Mouse (Mus musculus) left cerebral cortex, postnatal 25 days (tissue): ENCODE measurements around the gene Gm12258. TPM values are rescaled to one million over a fixed set of nuclear protein-coding genes. Genes with fewer than 3 reads are reported as not detected.
A peak's percentile ranks its signal among the peaks of the same experiment; 100 is the strongest.
"Not testable (repeated sequence)": the region's sequence is repeated elsewhere in the genome, so short reads cannot be mapped to it uniquely, and the experiment has no call there.

ENCODE experiments used
- DNase-seq, 2 experiments: peaks; one replicate each; pipeline ENCODE4 v3.0.0; 2022; ENCODE audit warnings: low spot score in 2 of 2, mixed read lengths in 1 of 2
- intact Hi-C: fragments of 180-260 bp; cut with DNase I; formaldehyde crosslinking; loops from one replicate; pipeline ENCODE4 v1.15.1; 2025
- total RNA-seq, 2 experiments: library from RNA; stranded (reverse); gene quantifications; 2 replicates each; pipeline ENCODE4 v1.2.3; 2021

The Gm12258 gene
- 10 to 100 TPM; 18.4 to 21.5 TPM for total RNA-seq

DNA sequence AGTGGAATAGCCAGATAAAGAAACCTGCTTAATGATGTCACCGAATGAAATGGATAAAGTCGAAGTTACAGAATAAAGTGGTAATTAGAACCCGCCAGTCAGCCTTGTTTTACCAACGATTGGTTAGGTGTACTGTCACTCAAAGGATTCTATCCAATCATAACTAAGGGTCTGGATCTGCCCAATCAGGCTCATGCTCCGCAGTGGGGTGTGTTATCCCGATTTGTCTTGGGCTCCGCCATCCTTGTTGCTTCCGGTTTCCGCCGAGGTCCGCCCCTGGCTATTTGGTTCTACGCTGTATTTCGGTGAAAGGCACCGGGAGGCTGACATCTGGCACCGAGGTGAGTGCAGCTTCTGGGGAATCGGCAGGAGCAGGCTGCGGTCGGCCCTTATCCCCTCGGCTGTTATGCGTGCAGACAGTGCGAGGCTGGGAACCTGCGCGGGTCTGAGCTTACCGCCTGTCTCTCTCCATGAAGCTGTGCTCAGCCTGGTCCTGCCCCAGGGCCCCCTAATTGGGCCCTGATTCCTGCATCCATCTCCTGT is at the start of gene Gm12258:
TSS of gene Gm12258 (plus strand) at position 240 of the 543 bp plus-strand sequence.
- peak; percentile 92 to 98 for DNase-seq
- intact Hi-C loops = loop anchor here (5.0 kb wide), 1 partner anchor 50 kb away; no protein-coding TSS in a partner anchor

DNA sequence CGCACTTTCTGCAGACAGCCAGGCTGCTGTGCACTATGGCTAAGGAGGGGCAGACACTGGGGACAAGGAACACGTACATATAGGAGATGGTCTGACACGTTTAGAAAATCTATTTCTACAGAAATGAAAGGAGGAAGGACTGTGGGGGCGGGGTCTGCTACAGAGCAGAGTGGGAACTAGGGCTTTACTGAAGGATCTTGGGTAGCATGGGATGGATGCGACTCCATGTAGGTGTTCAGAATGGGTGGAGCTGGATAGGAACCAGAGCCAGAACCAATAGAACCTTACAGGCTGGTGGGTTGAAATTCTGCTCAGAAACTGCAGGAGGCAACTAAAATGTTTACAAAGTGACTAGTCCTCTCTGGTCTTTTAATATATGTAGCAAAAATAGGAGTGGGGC is 47.2 kb upstream of the Gm12258 start:
- intact Hi-C loops = loop anchor here (5.0 kb wide), 1 partner anchor 48 kb away; the partner anchor contains the start of gene Gm12258
- peak; percentile 9 to 61 for DNase-seq

DNA sequence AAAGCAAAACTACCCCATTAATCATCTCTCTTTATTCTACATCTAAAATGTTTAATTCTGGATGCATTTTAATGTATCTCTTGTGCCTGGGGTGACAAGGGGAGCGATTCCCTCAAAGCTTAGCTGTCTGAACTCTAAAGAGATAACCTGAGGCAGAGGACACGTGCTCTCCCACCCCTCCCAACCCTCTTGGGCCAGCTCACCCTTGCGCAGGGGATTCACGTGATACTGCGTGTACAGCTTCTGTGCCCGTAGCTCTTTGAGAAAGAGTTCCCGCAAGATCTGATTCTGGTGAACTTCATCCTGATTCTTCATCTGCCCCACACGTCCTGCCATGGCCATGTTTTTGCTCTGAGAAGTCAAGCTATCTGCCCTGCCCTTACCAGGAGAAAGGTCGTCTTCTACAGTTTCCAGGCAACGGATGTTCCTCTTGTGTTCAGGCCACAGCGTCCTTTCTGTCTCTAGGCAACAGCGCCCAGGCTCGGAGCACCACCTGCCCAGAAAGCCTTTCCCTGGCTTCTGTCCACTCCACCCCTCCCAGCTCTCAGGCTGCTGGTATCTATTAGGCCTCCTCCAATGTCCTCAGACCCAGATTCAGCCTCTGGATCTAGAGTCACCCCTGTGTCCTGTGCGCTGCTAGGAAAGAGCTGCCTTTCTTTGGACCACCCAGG is 45.3 kb upstream of the Gm12258 start, which contains the start of gene Fam183b:
TSS of gene Fam183b (minus strand) at position 403 of the 671 bp plus-strand sequence.
- DNase-seq = peak; percentile 19
- intact Hi-C loops = no loop called here

DNA sequence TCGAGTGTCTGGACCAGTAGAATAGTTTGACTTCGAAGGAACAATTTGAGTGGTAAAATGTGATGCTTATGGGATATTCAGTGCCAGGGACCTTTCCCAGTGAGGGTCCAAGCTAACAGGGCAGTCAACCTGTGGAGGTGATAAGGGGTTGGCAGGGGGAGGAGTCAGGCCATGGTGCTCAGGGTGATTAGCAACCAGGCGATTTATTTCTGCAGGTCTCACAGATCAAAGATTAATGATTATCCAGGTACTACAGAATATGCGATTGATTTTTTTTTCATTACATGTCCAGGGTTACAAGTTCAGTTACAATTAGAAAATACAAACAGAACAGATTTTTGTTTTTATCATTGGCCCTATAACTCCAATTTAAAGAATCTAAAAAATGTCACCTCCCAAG is 43.1 kb upstream of the Gm12258 start:
- no peak for DNase-seq
- intact Hi-C loops = no loop called here

DNA sequence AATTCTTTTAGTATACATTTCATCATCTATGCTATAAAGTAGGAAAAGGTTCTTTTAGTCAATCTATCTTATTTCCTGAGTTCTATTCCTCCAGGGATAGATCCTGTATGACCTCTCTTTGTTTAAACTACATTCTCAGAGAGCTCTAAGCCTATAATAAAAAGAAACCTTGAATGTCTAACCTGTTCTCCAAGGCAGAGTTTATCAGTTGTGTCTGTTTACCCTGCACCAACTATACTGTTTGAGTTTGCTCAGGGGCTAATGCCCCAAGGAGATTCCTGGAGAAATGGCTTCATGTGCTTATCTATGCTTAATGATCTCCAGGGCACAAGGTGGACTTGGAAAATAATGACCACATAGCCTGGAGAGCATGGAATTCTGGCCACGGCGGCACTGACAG is 42.6 kb upstream of the Gm12258 start:
- intact Hi-C loops = no loop called here
- no peak for DNase-seq

- DNase-seq = no peak
- intact Hi-C loops = no loop called here
These were observed 35.0 kb upstream of the Gm12258 start for GRCm38 (mm10) chr11:58812001-58812400.

GRCm38 (mm10) chr11:58814700-58815099 is 32.3 kb upstream of the Gm12258 start, which contains the start of gene Olfr313:
Olfr313 (plus strand) TSS chr11:58815000.
- intact Hi-C loops, DNase-seq: not testable (repeated sequence)

DNA sequence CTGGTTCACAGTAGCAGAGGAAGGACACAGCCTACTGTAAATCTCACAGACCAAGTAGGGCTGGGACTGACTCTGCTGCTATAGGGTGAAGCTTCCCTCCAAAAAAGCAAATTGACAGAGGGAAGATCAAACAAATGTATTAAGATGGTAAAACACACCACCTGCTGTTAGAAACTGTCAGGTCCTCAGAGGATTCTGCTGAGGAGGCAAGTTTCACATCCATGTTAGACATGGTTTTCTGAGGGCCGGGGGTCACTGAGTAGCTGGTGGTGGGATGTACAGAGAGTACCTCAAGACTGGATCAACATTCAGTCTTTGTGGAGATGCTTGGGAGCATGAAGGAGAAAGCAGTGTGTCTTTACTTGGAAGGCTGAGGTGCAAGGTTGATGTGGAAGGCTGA is 31.3 kb upstream of the Gm12258 start:
- DNase-seq = no peak

DNA sequence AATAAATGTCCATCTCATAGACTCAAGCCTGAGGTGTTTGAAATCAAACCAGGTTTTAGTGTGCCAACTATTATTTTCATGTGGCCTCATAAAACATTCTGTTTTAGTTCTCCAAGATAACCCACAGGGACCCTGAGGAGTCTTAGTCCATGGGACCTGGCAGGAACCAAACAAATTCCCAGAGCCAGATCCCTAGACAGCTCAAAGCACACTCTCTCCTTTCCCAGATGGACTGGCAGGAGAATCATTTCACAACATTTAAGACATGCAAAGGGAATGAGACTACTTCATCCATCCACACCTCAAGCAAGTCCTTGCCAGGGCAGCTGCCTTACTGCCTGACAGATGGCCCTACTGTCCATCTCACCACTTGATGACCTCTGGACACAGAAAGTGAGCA is 18.0 kb upstream of the Gm12258 start, which contains the start of gene Olfr312:
TSS of gene Olfr312 (plus strand) at position 301 of the 400 bp plus-strand sequence.
- intact Hi-C loops, DNase-seq: not testable (repeated sequence)

More for the DNA sequence above, 31.3 kb upstream of the Gm12258 start:
- intact Hi-C loops = no loop called here

GRCm38 (mm10) chr11:58829764-58830163 is 17.2 kb upstream of the Gm12258 start:
- intact Hi-C loops = no loop called here
- no peak for DNase-seq

GRCm38 (mm10) chr11:58832541-58832940 is 14.4 kb upstream of the Gm12258 start:
- intact Hi-C loops, DNase-seq: not testable (repeated sequence)

DNA sequence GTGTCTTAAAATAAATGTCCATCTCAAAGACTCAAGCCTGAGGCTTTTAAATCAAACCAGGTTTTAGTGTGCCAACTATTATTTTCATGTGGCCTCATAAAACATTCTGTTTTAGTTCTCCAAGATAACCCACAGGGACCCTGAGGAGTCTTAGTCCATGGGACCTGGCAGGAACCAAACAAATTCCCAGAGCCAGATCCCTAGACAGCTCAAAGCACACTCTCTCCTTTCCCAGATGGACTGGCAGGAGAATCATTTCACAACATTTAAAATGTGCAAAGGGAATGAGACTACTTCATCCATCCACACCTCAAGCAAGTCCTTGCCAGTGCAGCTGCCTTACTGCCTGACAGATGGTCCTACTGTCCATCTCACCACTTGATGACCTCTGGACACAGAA is 8.0 kb upstream of the Gm12258 start, which contains the start of gene Olfr311:
TSS of gene Olfr311 (plus strand) at position 301 of the 400 bp plus-strand sequence.
- intact Hi-C loops = not testable (repeated sequence)

DNA sequence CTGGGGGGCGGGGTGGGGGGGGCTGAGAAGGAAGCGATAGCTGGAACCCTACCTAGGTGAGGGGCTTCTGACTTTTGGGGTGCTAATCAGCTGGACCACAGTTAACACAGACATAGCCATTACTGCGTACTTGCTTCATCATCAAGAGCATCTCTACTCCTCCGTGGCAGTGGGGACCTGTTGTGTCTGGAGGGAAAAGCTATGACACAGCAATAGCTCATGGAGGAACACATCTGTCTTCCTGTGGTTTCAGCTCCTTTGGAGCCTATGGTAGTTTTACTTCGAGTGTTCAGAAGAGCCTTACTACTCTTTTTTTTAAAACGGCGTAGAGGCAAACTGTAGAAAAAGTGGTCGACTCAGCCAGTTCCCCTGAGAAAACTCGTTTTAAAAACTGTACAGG is 678 bp downstream of the Gm12258 start:
- intact Hi-C loops = loop anchor here (5.0 kb wide), 1 partner anchor 50 kb away; no protein-coding TSS in a partner anchor
- DNase-seq = peak in 1 of 2 experiments; percentile 14

More for the DNA sequence above, 8.0 kb upstream of the Gm12258 start, which contains the start of gene Olfr311:
- not testable (repeated sequence) for DNase-seq

DNA sequence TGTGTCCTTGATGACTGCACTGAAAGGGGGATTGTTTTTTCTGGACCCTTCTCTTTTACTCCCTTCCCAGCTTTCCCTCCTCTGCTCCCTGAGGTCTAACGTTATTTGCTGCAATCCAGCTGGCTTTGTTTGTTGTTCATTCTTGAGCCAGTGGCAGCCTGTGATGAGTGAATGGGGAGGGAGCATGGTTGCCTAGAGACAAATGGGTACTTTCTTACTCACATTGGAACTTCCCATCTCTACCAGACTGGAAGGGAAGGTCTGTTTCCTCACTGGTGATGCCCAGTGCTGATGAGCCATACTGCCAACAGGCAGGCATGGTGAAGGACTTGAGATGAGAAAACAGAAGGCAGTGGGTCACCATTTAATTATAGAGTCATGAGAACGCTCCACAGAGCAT is 2.8 kb downstream of the Gm12258 start:
- DNase-seq = no peak
- intact Hi-C loops = loop anchor here (5.0 kb wide), 1 partner anchor 52 kb away; no protein-coding TSS in a partner anchor

GRCm38 (mm10) chr11:58860744-58861143 is 13.8 kb downstream of the Gm12258 start:
- DNase-seq = no peak
- intact Hi-C loops = no loop called here

DNA sequence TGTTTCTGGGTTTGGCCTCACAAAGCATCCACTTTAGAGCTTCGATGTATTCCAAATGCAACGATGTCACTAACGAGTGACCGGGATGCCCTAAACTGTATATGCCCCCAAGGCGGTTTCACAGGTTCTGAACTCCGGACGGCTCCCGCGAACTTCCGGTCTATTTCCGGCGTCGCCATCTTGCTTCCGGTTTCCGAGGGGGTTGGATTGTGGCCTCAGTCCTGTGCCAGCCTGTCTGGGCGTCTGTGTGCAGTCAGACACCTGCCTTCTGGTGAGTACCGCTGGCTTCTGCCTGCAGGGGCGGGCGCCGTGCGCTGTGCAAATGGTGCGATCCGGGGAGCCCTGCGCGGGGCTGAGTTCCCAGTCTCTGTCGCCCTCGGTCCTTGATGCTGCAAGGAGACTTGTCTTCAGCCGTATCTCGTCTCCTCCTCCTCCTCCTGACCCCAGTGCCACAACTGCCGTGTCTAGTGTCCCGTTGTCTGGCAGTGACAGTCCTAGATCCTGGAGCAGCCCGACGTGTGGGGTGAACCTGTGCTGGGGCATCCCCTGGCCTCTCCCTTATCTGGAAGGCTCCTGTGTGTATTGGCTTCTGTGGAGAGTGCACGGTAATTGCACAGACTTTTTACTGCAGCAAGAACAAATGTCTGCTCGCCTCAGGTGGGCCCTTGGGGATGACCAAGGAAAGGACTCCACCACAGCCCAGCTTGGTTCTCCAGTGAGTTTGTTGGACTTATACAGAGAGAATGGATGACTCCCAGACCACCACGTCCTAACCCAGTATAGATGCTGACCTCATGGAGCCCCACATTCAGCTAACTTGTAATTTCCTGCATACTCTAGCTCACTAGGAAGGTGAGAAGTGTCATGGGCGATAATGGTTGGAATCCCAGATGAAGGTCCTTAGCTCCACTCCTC is 20.3 kb downstream of the Gm12258 start, which contains the start of gene 2810021J22Rik:
TSS of gene 2810021J22Rik (plus strand) at position 178 of the 915 bp plus-strand sequence.
- DNase-seq = peak; percentile 81 to 90
- intact Hi-C loops = no loop called here

- intact Hi-C loops = no loop called here
- DNase-seq = no peak
These were observed 21.0 kb downstream of the Gm12258 start for GRCm38 (mm10) chr11:58867954-58868330.

GRCm38 (mm10) chr11:58870961-58871360 is 24.0 kb downstream of the Gm12258 start:
- intact Hi-C loops = no loop called here
- DNase-seq = no peak

GRCm38 (mm10) chr11:58883756-58884155 is 36.8 kb downstream of the Gm12258 start:
- DNase-seq = no peak
- intact Hi-C loops = no loop called here

- intact Hi-C loops = no loop called here
- no peak for DNase-seq
These were observed 43.6 kb downstream of the Gm12258 start for GRCm38 (mm10) chr11:58890511-58890910.
